Mouse (Mus musculus): ENCODE data around the gene Shc3.

DNA sequence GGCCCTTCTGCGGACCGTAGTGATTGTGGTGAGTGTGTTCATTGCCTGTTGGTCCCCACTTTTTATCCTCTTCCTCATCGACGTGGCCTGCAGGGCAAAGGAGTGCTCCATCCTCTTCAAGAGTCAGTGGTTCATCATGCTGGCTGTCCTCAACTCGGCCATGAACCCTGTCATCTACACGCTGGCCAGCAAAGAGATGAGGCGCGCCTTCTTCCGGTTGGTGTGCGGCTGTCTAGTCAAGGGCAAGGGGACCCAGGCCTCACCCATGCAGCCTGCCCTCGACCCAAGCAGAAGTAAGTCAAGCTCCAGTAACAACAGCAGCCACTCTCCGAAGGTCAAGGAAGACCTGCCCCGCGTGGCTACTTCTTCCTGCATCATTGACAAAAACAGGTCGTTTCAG is 149.7 kb downstream of the Shc3 start:
- TF ChIP-seq CTCF (conservative IDR thresholded peaks at IDR 0.05; ENCODE audit: insufficient read depth, insufficient read length, low read depth, low read length) (no peak), POLR2A (IDR thresholded peaks at IDR 0.05; ENCODE audit: low read depth, low read length) (no peak)

All from kidney, adult 2 months (tissue).